Mouse (Mus musculus): ENCODE results near the gene Sgip1. TPM values are rescaled to one million over a fixed set of nuclear protein-coding genes. Genes with fewer than 3 reads are reported as not detected.

Gene Sgip1
- polyA plus RNA-seq, 1 experiment, result 8.6 TPM

DNA sequence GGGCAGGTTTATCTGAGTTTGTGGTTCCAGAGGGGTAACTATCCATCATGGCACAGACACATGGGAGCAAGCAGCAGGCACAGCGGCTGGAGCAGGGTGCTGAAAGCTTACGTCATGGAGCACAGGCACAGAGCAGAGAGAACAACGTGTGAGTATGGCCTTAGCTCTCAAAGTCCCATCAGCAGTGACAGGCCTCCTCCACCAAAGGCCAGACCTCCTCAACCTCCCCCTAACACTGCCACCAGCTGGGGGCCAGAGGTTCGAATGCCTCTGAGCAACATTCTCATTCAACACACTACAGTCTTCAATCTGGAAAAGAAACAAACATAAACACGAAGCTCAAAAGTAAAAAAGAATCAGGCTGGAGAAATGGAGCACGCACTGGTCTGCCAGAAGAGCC lies 247.4 kb downstream of the Sgip1 start:
- H3K4me3 ChIP-seq (replicated peaks; ENCODE audit: extremely low read depth, low read depth, low read length), result no peak overlapping the region
- no peak for DNase-seq
- no peaks in the 10 kb centered on the region for H3K4me1 ChIP-seq (ENCODE audit: control insufficient read depth, insufficient read depth, low read length)
- TF ChIP-seq POLR2A (IDR thresholded peaks at IDR 0.05; ENCODE audit: borderline replicate concordance, extremely low read depth, low read depth, low read length), result no peak
- TF ChIP-seq CTCF (IDR thresholded peaks at IDR 0.05; ENCODE audit: insufficient read depth, low read length), result no peak
- WGBS, result 65% methylated on average over 6 of the region's 6 CpGs

DNA sequence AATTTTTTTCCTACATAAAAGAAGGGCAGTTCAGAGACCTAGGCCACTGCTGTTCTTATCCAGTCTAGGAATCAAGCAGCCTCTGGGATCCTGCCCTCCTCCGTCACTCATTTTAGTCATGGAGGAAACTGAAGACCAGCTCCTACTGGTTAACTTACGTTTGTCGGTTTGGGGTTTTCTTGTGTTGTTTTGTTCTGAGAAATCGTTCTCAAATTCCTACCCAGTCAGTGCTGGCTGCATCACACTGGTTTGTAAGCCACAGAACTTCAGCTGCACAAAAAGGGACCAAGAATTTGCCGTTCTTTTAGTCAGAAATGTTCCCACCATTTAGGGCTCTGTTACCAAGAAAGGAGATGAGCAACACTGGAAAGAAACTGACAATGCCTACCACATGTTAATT lies 248.3 kb downstream of the Sgip1 start:
- TF ChIP-seq CTCF (IDR thresholded peaks at IDR 0.05; ENCODE audit: insufficient read depth, low read length) (no peak), POLR2A (IDR thresholded peaks at IDR 0.05; ENCODE audit: borderline replicate concordance, extremely low read depth, low read depth, low read length) (no peak)
- WGBS, result 75% methylated on average over 5 of the region's 5 CpGs
- Histone ChIP-seq H3K4me1 (ENCODE audit: control insufficient read depth, insufficient read depth, low read length) (no peaks in the 10 kb centered on the region), H3K4me3 (replicated peaks; ENCODE audit: extremely low read depth, low read depth, low read length) (no peak overlapping the region)
- no peak for DNase-seq

DNA sequence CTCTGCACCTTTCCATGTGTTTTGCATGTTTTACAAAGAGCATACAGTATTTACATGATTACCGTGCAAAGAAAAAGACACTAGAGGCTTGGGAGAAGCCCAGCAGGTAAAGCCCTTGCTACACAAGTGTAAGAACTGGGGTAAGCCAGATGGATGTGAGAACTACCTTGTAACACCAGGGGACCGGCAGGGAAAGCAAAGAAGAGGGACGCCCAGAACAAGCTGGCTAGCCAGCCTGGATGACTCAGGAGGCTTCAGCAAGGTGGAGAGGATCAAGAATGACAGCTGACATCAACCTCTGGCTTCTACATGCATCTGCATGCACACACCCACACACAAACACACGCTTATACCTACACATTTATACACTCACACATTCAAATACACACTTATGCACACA lies 248.9 kb downstream of the Sgip1 start:
- WGBS, result 81% methylated on average over 4 of the region's 4 CpGs
- no peaks in the 10 kb centered on the region for H3K4me1 ChIP-seq (ENCODE audit: control insufficient read depth, insufficient read depth, low read length)
- TF ChIP-seq POLR2A (IDR thresholded peaks at IDR 0.05; ENCODE audit: borderline replicate concordance, extremely low read depth, low read depth, low read length), result no peak
- no peak for TF ChIP-seq CTCF (IDR thresholded peaks at IDR 0.05; ENCODE audit: insufficient read depth, low read length)
- DNase-seq, result no peak
- H3K4me3 ChIP-seq (replicated peaks; ENCODE audit: extremely low read depth, low read depth, low read length), result no peak overlapping the region

DNA sequence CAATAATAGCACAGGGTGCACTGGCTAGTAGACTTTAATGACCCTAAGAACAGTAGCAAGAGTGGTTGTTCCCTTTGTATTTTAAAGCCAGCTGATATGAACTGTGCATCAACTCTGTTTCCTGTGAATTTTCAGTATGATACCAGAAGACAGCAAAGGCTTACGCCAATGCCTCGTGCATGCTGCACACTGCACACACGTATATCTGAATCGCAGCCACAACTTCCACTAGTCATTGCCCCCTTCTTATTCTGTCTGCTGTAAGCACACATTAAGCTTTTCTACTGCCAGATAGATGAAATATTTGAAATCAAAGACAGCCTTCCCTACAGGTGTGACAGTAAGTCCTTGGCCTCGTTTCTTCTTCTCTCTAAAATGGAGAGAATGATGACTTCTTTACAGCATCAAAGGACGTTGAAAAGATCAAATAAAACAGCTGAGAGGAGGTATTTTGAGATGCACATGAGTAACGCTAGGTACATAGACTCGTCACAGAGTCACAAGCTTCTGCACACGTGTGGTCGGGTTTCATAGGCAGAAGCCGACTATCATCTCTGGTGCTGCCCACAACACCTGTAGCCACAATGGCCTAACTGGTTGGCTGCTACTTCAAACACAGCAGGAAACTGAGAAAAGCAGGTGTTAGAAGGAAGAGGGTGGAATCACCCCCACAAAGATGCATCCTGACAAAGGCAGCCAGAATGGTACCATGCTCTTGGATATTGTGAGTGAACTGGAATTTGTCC lies 249.7 kb downstream of the Sgip1 start:
- TF ChIP-seq CTCF (IDR thresholded peaks at IDR 0.05; ENCODE audit: insufficient read depth, low read length) (no peak), POLR2A (IDR thresholded peaks at IDR 0.05; ENCODE audit: borderline replicate concordance, extremely low read depth, low read depth, low read length) (no peak)
- no peak for DNase-seq
- H3K4me3 ChIP-seq (replicated peaks; ENCODE audit: extremely low read depth, low read depth, low read length), result no peak overlapping the region
- WGBS, result 73% methylated on average over 11 of the region's 11 CpGs
- no peaks in the 10 kb centered on the region for H3K4me1 ChIP-seq (ENCODE audit: control insufficient read depth, insufficient read depth, low read length)

DNA sequence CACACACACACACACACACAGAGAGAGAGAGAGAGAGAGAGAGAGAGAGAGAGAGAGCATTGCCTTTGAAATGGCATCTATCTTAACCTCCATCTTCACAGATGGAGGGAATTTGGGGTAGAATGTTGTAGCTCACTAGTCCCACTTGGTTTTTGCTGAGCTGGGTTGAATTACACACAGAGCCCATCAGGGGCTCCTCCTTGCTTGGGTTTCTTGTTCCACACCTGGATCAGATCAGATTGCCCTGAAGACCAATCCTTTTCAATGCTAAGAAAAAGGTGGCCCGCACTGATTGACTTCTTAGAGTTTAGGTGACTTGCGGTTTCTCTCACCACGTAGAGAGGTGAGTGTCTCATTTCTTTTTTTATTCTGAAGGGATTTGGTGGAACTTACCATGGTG lies 250.6 kb downstream of the Sgip1 start:
- no peak for DNase-seq

DNA sequence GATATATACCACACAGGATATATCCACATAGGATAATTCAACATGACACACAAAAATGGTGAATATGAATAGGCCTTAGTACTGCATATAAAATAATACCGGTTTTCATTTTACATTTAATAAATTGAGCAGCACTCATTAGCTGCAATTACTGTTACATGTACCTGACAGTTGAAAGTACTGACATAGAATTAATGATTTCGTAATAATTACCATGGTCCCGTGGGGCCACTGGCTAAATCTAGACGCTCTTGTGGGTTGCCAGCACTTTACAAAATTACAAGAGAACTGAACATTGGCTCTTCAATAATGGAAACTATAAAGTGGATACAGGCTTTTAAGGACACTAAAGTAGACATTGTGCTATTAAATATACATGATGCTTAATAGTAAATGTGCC lies 263.6 kb downstream of the Sgip1 start:
- no peak for TF ChIP-seq POLR2A (IDR thresholded peaks at IDR 0.05; ENCODE audit: borderline replicate concordance, extremely low read depth, low read depth, low read length)
- TF ChIP-seq CTCF (IDR thresholded peaks at IDR 0.05; ENCODE audit: insufficient read depth, low read length), result no peak
- 84% methylated on average over 4 of the region's 4 CpGs for WGBS
- H3K4me1 ChIP-seq (ENCODE audit: control insufficient read depth, insufficient read depth, low read length), result no peaks in the 10 kb centered on the region
- no peak overlapping the region for H3K4me3 ChIP-seq (replicated peaks; ENCODE audit: extremely low read depth, low read depth, low read length)
- no peak for DNase-seq

More for the DNA sequence above, 250.6 kb downstream of the Sgip1 start:
- no peak for TF ChIP-seq CTCF (IDR thresholded peaks at IDR 0.05; ENCODE audit: insufficient read depth, low read length)
- TF ChIP-seq POLR2A (IDR thresholded peaks at IDR 0.05; ENCODE audit: borderline replicate concordance, extremely low read depth, low read depth, low read length), result no peak
- Histone ChIP-seq H3K4me1 (ENCODE audit: control insufficient read depth, insufficient read depth, low read length) (no peaks in the 10 kb centered on the region), H3K4me3 (replicated peaks; ENCODE audit: extremely low read depth, low read depth, low read length) (no peak overlapping the region)
- WGBS, result 87% methylated on average over 3 of the region's 3 CpGs

DNA sequence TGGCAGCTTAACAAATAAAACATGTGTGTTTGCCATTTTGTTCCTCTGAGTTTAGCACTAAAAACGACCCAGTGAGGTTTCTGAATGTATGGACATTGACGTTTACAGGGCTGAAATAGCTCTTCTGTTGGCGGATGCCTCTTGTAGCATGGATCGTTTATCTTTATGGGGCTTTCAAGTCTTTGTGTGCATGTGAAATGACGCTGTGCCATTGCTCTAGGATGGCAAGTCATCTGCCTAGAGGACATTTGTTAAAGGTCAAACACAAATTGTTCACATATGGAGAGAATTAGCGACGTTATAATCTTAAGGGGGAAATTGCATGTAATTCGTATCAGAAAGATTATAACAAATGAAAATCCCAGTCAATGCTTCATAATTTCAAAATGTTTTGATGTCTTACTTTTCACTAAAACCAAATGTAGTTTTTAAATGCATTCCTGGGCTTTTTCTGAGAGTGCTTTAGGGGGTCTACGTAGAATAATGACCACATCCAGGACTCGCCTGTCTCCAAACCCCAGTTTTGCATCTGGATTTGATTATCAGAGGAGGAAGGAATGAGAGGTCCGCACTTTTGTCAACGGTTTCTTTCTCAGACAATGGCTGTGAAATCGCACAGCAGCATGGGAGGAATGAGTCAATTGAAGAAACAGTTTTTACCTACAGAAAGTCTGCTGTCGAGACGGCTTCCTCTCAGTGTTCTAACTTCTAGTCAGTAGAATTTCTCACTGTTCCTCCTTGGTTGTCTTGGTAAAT lies 264.3 kb downstream of the Sgip1 start:
- TF ChIP-seq POLR2A (IDR thresholded peaks at IDR 0.05; ENCODE audit: borderline replicate concordance, extremely low read depth, low read depth, low read length), result no peak
- no peak for TF ChIP-seq CTCF (IDR thresholded peaks at IDR 0.05; ENCODE audit: insufficient read depth, low read length)
- WGBS, result 71% methylated on average over 15 of the region's 15 CpGs
- no peak for DNase-seq
- no peaks in the 10 kb centered on the region for H3K4me1 ChIP-seq (ENCODE audit: control insufficient read depth, insufficient read depth, low read length)
- H3K4me3 ChIP-seq (replicated peaks; ENCODE audit: extremely low read depth, low read depth, low read length), result no peak overlapping the region

DNA sequence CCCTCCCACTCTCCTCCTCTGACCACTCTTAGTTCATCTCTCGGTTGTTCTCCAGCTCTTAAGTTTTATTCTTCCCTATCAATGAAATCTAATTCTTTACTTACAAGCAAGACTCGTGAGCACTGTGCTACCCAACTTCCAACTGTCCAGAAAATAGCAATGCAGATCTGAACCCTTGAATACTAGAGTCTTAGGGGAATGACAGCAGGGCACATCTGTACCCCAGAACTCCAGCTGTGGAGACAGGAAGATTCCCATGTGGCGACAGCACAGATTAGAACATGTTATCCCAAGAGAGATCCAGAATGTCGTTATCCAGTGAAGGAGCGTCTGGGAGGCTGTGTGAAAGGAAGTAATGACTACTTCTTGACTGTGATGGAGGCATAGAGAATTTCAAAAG lies 265.2 kb downstream of the Sgip1 start:
- TF ChIP-seq POLR2A (IDR thresholded peaks at IDR 0.05; ENCODE audit: borderline replicate concordance, extremely low read depth, low read depth, low read length) (no peak), CTCF (IDR thresholded peaks at IDR 0.05; ENCODE audit: insufficient read depth, low read length) (no peak)
- 81% methylated on average over 5 of the region's 5 CpGs for WGBS
- DNase-seq, result no peak
- no peak overlapping the region for H3K4me3 ChIP-seq (replicated peaks; ENCODE audit: extremely low read depth, low read depth, low read length)
- no peaks in the 10 kb centered on the region for H3K4me1 ChIP-seq (ENCODE audit: control insufficient read depth, insufficient read depth, low read length)

DNA sequence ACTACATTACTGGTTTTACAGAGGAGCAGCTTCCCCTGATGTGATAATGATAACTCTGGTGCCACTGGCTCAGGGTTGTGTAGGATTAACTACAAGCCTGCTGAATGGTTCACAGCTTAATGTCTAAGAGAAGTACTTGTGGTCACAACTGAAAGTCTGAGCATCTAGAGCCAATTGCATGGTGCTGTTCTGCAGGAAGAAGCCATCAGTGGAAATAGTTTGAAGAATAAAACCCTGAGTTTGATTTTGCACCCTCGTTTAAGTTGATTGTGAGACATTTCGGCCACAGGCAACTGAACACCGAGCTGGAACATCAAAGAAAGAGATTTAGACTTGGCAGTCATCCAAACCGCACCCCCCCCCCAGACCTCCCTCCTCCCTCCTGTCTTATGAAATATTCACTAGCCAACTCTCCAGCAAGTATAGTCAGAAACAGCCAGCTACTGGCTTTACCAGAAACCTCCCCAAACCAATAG lies 265.9 kb downstream of the Sgip1 start:
- no peak for TF ChIP-seq POLR2A (IDR thresholded peaks at IDR 0.05; ENCODE audit: borderline replicate concordance, extremely low read depth, low read depth, low read length)
- TF ChIP-seq CTCF (IDR thresholded peaks at IDR 0.05; ENCODE audit: insufficient read depth, low read length), result no peak
- Histone ChIP-seq H3K4me1 (ENCODE audit: control insufficient read depth, insufficient read depth, low read length) (no peaks in the 10 kb centered on the region), H3K4me3 (replicated peaks; ENCODE audit: extremely low read depth, low read depth, low read length) (no peak overlapping the region)
- no peak for DNase-seq
- WGBS, result 25% methylated on average over 4 of the region's 4 CpGs
